Mouse (Mus musculus) neural tube, embryonic 11.5 days (tissue): ENCODE data around the gene Nfkbil1. TPM values are rescaled to one million over a fixed set of nuclear protein-coding genes. Genes with fewer than 3 reads are reported as not detected.

Source experiments
- ATAC-seq: fragments of 200-750 bp; cut with Nextera tagmentation; 2 replicates; pipeline ENCODE4 v1.8.0; 2017; ENCODE audit warnings: moderate number of reproducible peaks, mild to moderate bottlenecking, moderate TSS enrichment, moderate library complexity; ENCODE audit not compliant: insufficient read depth, low FRiP score, low TSS enrichment
- DNase-seq: peaks from one replicate; pipeline ENCODE4 v3.0.0-alpha.2; 2015; ENCODE audit warnings: low spot score
- H3K27ac ChIP-seq: fragments of 300-500 bp; sonication (generic); 2 replicates; pipeline ENCODE4 v1.5.1; 2014; ENCODE audit warnings: low read depth, mild to moderate bottlenecking, low read length
- H3K27me3 ChIP-seq: fragments of 300-500 bp; sonication (generic); 2 replicates; pipeline ENCODE4 v1.6.1; 2014; ENCODE audit warnings: mild to moderate bottlenecking, low read length, mixed read lengths; ENCODE audit not compliant: control insufficient read depth, insufficient read depth
- H3K36me3 ChIP-seq: fragments of 300-500 bp; sonication (generic); 2 replicates; pipeline ENCODE4 v1.6.1; 2014; ENCODE audit warnings: mild to moderate bottlenecking, low read length, moderate library complexity, mixed read lengths; ENCODE audit not compliant: control insufficient read depth, insufficient read depth
- H3K4me1 ChIP-seq: fragments of 300-500 bp; sonication (generic); 2 replicates; pipeline ENCODE4 v1.6.1; 2014; ENCODE audit warnings: low read length, mixed read lengths; ENCODE audit not compliant: control insufficient read depth, insufficient read depth
- H3K4me2 ChIP-seq: fragments of 300-500 bp; sonication (generic); 2 replicates; pipeline ENCODE4 v1.6.1; 2014; ENCODE audit warnings: low read depth, mild to moderate bottlenecking, moderate library complexity
- H3K4me3 ChIP-seq: fragments of 300-500 bp; sonication (generic); 2 replicates; pipeline ENCODE4 v1.5.1; 2014; ENCODE audit warnings: low read depth, low read length
- H3K9ac ChIP-seq: fragments of 300-500 bp; sonication (generic); 2 replicates; pipeline ENCODE4 v1.6.1; 2014; ENCODE audit warnings: mild to moderate bottlenecking, low read length
- H3K9me3 ChIP-seq: fragments of 300-500 bp; sonication (generic); 2 replicates; pipeline ENCODE4 v1.6.1; 2016; ENCODE audit warnings: low read length; ENCODE audit not compliant: control insufficient read depth
- WGBS: fragments of 180-500 bp; shearing (Covaris S2); extraction: QIAGEN DNeasy Blood & Tissue Kit; methylation state at CpG from one replicate; pipeline ENCODE4 v1.1.7; 2014; 5-methylcytosine and 5-hydroxymethylcytosine counted together
- polyA plus RNA-seq: library from polyadenylated mRNA; unstranded; fragments of >200 nt; fragmentation: Nextera tagmentation; extraction: Ambion mirVana; gene quantifications from 2 replicates; pipeline ENCODE4 v1.2.1, GENCODE M21; 2014

The Nfkbil1 gene
- polyA plus RNA-seq, 1 experiment from 2014 or later = 5.0 TPM

DNA sequence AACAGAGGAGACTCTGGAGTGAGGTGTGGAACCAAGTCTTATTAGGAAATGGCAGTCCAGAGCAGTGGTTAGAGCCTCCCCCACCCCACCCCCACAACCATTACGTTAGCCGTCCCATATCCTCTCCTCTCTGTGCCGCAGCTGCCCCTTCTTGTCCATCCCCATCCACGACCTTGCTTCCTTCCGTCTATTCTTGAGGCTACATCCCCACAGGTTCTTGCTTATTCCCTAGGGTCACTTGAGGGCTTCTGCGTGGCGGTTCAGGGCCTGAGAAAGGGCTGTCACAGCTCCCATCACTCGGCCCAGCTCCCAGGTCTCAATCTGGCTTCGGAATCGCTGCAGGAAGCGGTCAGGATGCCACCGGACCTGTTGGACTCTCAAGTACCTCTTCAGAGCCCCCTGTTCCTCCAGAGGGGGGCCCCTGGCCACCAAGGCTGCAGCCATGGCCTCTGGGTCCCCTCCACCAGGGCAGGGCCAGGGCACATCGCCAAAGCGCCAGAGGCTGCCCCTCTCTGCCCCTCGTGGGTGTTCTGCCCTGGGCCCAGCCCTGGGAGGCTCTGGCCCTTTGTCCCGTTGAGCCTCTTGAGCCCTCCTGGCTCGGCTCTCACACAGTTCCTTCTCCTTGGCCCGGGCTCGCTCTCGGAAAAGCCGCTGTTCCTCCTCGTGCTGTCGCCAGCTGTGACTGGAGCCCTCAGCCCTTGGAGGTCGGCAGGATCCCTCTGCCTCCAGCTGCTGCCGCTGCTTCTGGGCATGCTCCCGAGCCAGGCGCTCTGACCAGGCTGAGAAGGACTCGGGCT is 15.2 kb downstream of the Nfkbil1 start, which contains the start of gene Gm16181:
TSS of gene Gm16181 (plus strand) at position 679 of the 797 bp plus-strand sequence.
- H3K4me1 ChIP-seq = no peaks in the 10 kb centered on the region
- H3K4me3 ChIP-seq = no peak within 1 kb of the TSS
- WGBS = 86% methylated on average over 28 of the region's 28 CpGs
- ATAC-seq = no peak
- no peak for DNase-seq
- H3K4me2 ChIP-seq = no peak within 1 kb of the TSS
- no peaks in the 10 kb centered on the region for H3K9me3 ChIP-seq
- peaks cover 10% of the 10 kb centered on the region for H3K36me3 ChIP-seq
- no peak within 1 kb of the TSS for H3K9ac ChIP-seq
- no peaks in the 10 kb centered on the region for H3K27me3 ChIP-seq
- H3K27ac ChIP-seq = no peak within 1 kb of the TSS

DNA sequence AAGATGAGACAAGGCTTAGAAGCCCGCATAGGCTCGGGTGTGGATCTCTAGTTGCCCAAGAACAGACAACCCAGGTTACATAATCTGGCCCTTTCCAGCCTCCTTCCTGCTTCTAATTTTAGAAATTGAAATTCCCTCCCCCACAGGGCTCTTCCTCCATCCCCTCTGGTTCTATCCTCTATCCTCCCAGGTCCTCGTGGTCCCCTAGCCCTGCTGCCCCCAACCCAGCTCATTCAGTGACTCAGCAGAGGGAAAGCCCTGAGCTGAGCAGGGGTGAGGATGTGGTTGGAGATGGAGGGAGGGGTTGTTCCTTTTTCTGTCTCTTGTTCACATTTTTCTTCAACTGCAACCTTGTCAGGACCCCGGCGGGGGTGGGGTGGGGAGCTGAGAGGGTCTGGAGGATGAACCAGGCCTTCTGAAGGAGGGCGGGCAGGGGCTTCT is 16.0 kb downstream of the Nfkbil1 start:
- no peak overlapping the region for H3K4me3 ChIP-seq
- ATAC-seq = no peak
- 86% methylated on average over 6 of the region's 6 CpGs for WGBS

DNA sequence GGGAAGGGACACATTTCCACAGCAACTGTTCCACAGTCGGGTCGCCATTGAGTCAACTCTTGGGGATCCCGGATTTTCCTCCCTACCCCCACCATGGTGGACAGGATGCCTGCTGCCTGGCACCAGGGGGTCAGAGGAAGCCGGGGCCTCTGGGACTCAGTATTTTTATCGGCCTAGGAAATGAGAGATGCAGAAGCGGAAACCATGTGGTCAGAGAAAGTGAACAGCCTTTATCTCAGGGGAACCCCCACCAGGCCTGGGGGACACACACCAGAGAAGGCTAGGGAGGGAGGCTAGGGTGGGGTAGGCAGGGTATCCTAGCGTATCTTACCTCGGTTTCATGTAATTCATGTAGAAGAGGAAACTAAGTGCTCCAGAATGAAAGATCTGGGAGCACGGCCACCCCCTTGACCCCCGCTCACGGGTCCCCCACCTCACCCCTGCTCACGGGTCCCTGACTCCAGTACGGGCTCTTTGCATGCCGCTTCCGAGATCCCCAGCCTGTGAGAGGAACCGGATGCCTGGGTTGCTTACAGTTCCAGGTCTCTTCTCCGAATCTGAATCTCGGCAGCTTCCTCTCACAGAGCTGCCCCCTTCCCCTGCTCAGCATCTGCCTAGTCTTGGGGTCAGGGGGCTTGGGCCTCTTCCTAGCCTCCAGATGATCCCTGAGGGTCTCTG is 16.9 kb downstream of the Nfkbil1 start:
- no peak overlapping the region for H3K9ac ChIP-seq
- H3K4me3 ChIP-seq = no peak overlapping the region
- H3K4me1 ChIP-seq = no peaks in the 10 kb centered on the region
- ATAC-seq (no peak), DNase-seq (no peak)
- H3K4me2 ChIP-seq = no peak overlapping the region
- H3K36me3 ChIP-seq = peaks cover 8% of the 10 kb centered on the region
- no peaks in the 10 kb centered on the region for H3K27me3 ChIP-seq
- 82% methylated on average over 18 of the region's 18 CpGs for WGBS
- H3K9me3 ChIP-seq = no peaks in the 10 kb centered on the region
- H3K27ac ChIP-seq = no peak overlapping the region

More for the DNA sequence above, 16.0 kb downstream of the Nfkbil1 start:
- Histone ChIP-seq H3K9me3 (no peaks in the 10 kb centered on the region), H3K4me1 (no peaks in the 10 kb centered on the region), H3K27ac (no peak overlapping the region), H3K4me2 (no peak overlapping the region), H3K27me3 (no peaks in the 10 kb centered on the region), H3K9ac (no peak overlapping the region), H3K36me3 (peaks cover 8% of the 10 kb centered on the region)
- no peak for DNase-seq

DNA sequence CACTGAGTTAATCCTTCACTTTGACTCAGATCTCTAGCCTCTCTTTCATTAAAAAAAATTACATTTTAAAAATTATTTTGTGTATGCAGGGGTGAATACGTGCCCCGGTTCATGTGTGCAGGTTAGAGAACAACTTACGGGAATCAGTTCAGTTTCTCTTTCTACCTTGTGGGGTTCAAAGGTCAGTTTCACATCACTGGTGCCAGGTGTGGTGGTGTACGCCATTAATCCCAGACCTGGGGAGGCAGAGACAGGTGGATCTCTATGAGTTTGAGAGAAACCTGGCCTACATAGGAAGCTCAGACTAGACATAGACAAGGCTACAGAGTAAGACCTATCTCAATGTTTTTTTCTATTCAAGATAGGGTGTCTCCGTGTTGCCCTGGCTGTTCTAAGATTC is 22.5 kb downstream of the Nfkbil1 start:
- ATAC-seq (no peak), DNase-seq (no peak)
- H3K9me3 ChIP-seq = no peaks in the 10 kb centered on the region
- H3K27ac ChIP-seq = no peak overlapping the region
- H3K9ac ChIP-seq = no peak overlapping the region
- no peak overlapping the region for H3K4me2 ChIP-seq
- no peaks in the 10 kb centered on the region for H3K4me1 ChIP-seq
- no peaks in the 10 kb centered on the region for H3K36me3 ChIP-seq
- no peaks in the 10 kb centered on the region for H3K27me3 ChIP-seq
- H3K4me3 ChIP-seq = no peak overlapping the region
- WGBS = 91% methylated on average over 5 of the region's 5 CpGs

DNA sequence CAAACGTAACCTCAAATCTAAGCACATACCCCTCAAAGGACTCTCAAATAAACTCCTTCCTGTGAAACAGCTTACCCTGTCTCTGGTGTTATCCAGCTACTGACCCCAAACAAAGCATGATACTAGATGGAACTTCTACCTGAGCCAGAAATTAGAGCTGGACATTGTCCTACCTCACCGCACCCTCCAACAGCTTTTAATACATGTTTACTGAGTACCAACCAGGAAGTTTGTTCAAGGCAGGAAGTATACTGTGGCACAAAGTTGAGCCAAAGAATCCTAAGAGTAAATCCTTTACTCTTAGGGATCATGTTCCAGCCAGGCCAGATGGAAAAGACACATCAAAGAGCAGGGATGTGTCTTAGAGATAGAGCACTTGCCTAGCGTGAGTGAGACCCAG is 25.0 kb downstream of the Nfkbil1 start:
- Histone ChIP-seq H3K9ac (no peak overlapping the region), H3K9me3 (no peaks in the 10 kb centered on the region), H3K27me3 (no peaks in the 10 kb centered on the region), H3K4me3 (no peak overlapping the region), H3K27ac (no peak overlapping the region), H3K4me2 (no peak overlapping the region), H3K4me1 (no peaks in the 10 kb centered on the region), H3K36me3 (no peaks in the 10 kb centered on the region)
- WGBS = 83% methylated on average over 3 of the region's 3 CpGs
- ATAC-seq = no peak
- DNase-seq = no peak

DNA sequence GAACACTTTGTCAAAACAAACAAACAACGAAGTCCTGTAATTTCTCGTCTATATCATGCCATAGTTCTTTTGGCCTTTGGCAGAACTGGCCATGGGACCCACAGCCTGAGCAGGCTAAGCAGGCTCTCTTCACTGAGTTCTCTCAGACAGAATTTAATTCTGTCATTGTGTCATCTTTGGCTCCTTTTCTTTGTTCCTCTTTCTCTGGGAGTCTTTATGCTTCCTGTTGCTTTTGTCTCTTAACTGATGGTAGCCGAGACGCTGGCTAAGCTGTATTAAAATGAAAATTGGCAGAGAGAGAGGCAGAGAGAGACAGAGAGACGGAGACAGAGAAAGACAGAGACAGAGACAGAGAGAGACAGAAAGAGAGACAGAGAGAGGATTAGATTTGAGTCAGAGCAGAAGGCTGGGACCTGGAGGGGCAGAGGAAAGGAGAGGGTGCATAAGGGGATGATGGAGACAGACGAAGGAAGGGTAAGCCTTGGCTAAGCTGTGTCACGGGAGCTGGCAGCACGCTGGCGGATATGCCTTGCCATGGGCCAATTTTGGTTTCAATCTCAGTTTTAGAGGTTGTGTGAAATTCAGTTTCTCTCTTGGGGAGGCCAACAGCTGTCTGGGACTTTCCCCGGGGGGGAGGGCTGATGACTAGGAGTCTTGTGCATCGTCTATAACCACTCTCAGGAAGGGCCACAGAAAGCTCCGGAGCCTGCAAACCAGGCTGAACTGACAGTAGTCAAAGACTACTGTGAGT is 25.6 kb downstream of the Nfkbil1 start:
- DNase-seq (no peak), ATAC-seq (no peak)
- H3K4me2 ChIP-seq = no peak overlapping the region
- H3K9me3 ChIP-seq = no peaks in the 10 kb centered on the region
- 76% methylated on average over 12 of the region's 12 CpGs for WGBS
- no peaks in the 10 kb centered on the region for H3K4me1 ChIP-seq
- no peak overlapping the region for H3K4me3 ChIP-seq
- no peak overlapping the region for H3K9ac ChIP-seq
- H3K36me3 ChIP-seq = no peaks in the 10 kb centered on the region
- no peak overlapping the region for H3K27ac ChIP-seq
- peaks cover 4% of the 10 kb centered on the region; the same call in 1 of the 2 replicates for H3K27me3 ChIP-seq

DNA sequence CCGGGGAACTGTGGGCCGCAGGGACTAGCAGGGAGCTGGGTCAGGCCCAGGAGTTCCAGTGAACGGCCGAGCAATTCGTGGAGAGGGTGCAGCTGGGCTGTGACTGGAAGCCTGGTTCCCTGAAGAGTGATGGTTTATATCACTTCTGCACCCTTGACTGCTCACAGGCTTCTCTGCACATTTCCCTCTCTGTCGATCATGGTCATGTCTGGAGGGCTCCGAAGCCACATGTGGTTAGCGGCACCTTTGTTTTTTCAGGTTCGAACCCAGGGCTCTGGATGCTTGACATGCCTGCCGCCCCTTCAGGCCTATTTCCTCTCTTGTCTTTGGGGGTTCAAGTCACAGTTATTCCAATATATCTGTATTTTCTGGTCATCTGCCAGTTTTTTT is 30.2 kb downstream of the Nfkbil1 start:
- Histone ChIP-seq H3K4me1 (no peaks in the 10 kb centered on the region), H3K9me3 (no peaks in the 10 kb centered on the region), H3K4me2 (no peak overlapping the region), H3K4me3 (no peak overlapping the region), H3K27me3 (peaks cover 4% of the 10 kb centered on the region; the same call in 1 of the 2 replicates), H3K9ac (0 out of 2 replicates have a peak overlapping the region, but pooled peaks have one; percentile 26), H3K27ac (no peak overlapping the region), H3K36me3 (no peaks in the 10 kb centered on the region)
- ATAC-seq (no peak), DNase-seq (no peak)
- WGBS = 55% methylated on average over 10 of the region's 10 CpGs

DNA sequence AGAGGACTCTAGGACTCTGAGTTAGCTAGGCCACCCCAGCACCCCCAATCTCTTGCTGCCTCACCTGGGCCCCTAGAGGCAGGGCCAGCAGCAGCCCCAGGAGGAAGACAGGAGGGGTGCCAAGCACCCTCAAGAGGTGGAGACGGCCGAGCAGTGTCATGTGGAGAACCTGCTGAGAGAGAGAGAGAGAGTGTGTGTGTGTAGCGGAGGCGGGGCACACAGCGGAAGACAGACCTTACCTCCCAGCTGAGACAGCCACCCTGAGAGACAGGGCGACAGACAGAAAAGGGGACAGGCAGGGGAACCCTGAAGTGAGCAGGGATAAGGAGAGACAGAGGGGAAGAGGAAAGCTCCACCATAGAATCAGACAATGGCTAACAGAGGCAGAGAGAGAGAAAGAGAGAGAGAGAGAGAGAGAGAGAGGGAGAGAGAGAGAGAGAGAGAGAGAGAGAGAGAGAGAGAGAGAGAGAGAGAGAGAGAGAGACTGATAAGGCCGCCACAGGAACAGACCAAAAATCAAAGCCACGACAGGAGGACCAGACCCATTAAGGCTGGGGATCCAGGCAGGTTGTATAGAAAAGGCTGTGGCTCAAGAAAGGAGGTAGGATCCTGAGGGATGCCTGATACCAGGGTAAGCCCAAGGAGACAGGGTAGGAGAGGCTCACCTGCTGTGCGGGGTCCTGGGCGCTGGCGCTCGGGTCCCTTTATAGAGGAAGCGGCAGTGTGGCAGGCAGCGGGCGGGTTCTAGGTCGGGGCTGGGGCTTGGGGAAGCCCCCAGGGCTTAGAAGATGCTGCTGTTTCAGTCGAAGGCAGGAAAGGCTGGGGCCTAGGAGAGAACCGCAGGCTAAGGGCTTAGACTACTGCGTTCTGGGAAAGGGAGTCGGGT is 30.9 kb downstream of the Nfkbil1 start, which contains the start of gene Lta:
TSS of gene Lta (minus strand) at position 858 of the 886 bp plus-strand sequence.
- Histone ChIP-seq H3K27me3 (peaks cover 4% of the 10 kb centered on the region; the same call in 1 of the 2 replicates), H3K4me2 (no peak within 1 kb of the TSS), H3K9ac (0 out of 2 replicates have a peak within 1 kb of the TSS, but pooled peaks have one; percentile 26), H3K27ac (no peak within 1 kb of the TSS), H3K4me3 (no peak within 1 kb of the TSS), H3K9me3 (no peaks in the 10 kb centered on the region), H3K4me1 (no peaks in the 10 kb centered on the region), H3K36me3 (no peaks in the 10 kb centered on the region)
- 24% methylated on average over 20 of the region's 20 CpGs for WGBS
- no peak for DNase-seq
- no peak for ATAC-seq
